Mouse (Mus musculus): ENCODE results near the gene Tns1. TPM values are rescaled to one million over a fixed set of nuclear protein-coding genes. Genes with fewer than 3 reads are reported as not detected.

Gene Tns1
- 215 TPM for polyA plus RNA-seq (2014; fragmentation: Illumina TruSeq; extraction: RNeasy Lipid Tissue Mini Kit (QIAGEN cat#74804); ENCODE audit: low read depth, low replicate concordance)

DNA sequence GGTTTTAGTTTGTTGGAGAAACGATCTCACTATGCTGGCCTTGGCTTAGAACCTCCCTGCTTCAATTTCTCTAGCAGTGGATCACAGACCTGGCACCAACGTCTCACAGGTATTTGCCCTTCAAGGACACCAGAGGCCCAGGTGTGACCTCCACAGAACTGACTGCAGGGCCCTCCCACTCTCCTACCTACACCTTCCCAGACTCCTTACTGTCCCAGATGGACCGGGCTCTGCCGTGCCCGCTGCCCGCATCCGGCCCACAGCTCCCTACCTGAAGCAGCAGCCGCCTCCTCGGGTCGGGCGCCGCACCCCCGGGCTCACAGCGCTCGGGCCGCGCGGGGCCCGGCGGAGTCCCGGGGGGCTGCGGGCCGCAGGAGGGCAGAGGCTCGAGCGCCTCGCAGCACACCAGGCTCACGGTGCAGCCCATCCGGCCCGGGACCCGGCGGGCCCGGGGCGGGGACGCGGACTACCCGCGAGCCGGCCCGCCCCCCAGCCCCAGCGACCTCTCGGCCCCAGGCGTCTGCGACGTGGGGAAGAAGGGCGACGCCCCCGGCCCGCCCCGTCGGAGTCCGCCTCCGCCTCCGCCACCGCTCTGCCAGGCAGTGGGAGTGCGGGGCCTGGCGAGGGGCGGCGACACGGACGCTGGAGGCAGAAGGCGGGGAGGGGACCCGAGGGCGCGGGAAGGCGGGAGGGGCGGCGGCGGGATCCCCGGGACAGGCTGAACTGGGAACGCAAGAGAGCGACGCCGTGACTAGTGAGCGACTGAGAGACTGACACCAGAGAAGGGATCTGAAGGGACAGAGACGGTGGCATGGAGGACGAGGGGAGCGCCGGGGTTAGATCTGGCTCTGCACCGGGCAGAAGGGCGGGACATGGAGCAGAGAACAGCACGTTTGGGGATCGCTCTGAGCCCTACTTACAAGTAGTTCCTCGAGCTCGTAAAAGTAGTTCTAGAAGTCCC, at the start of gene Tns1:
Gene Tns1, minus strand, starts transcription at position 429 of the 961 bp plus-strand sequence.

DNA sequence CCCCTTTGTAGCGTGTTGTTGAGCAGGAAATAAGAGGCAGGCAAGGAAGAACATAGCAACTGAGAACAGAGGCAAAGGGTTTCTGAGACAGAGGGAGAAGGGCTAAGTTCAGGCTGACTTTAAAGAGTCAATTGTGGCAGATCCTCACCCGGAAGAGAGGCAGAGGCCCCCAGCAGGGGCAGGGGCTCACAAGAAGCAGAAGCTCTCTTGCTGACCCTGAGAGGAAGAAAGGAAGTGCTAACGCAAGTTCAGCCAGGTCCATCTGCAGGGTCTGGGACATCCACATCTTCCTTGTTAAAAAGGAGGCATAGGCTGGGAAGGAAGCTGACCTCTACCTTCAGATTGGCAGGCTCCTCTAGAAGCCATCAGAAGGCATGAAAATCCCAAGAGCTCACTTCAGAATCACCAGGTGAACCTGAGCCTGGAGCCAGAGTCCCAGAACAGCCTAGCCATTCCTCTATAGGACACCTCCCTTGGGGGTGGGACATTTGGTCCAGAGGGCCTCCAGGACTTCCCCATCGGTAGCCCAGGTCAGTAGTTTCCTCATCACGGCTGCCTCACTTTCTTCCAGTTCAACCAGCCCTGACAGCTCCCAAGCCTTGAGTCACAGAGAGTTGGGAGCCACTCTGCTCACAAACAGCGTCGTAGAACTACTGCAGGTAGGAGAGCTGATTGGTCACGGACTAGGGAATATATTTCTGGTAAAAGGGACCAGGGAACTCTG, 29.4 kb upstream of the Tns1 start, which contains the start of gene Cxcr2:
Gene Cxcr2, plus strand, starts transcription at position 529 of the 724 bp plus-strand sequence.

DNA sequence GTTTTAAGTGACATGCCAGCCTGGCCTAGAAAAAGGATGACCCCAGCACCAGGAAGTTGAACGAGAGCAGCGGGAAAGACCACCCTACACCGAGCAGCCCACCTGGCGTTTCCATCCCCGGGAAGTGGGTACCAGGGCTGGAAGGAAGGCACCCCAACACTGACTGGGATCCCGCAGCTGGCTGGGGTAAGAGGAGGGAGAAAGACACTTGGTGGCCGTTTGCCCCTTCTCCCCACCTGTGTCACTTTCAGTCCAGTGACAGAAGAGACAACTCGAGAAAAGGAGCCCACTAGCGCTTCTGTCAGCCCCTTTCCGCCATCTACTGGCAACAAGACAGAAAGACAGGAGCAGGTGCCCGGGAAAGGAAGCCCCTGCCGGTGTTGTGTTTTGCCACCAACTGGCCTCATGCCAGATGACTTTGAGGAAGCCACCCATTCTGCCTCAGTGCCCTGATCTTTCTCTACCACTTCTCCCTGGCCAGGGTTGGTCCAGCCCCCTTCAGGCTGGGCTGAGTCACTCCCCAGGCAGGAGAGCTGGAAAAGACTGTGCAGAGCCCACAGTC, 823 bp upstream of the Tns1 start, which contains the start of gene Rufy4:
Gene Rufy4, plus strand, starts transcription at position 551 of the 562 bp plus-strand sequence.

Other genes with a start within 250 kb of the Tns1 start
- 2.5 TPM for gene Rufy4, start 1.1 kb upstream of the Tns1 start, polyA plus RNA-seq (2014; fragmentation: Illumina TruSeq; extraction: RNeasy Lipid Tissue Mini Kit (QIAGEN cat#74804); ENCODE audit: low read depth, low replicate concordance)
- gene Cxcr2, start 29.5 kb upstream of the Tns1 start, polyA plus RNA-seq (2014; fragmentation: Illumina TruSeq; extraction: RNeasy Lipid Tissue Mini Kit (QIAGEN cat#74804); ENCODE audit: low read depth, low replicate concordance): 0.14 TPM
- not detected for gene Cxcr1, start 70.2 kb upstream of the Tns1 start, polyA plus RNA-seq (2014; fragmentation: Illumina TruSeq; extraction: RNeasy Lipid Tissue Mini Kit (QIAGEN cat#74804); ENCODE audit: low read depth, low replicate concordance)
- 299 TPM for gene Arpc2, start 111.6 kb upstream of the Tns1 start, polyA plus RNA-seq (2014; fragmentation: Illumina TruSeq; extraction: RNeasy Lipid Tissue Mini Kit (QIAGEN cat#74804); ENCODE audit: low read depth, low replicate concordance)
- gene Gpbar1, start 154.1 kb upstream of the Tns1 start, polyA plus RNA-seq (2014; fragmentation: Illumina TruSeq; extraction: RNeasy Lipid Tissue Mini Kit (QIAGEN cat#74804); ENCODE audit: low read depth, low replicate concordance): 0.60 TPM
- gene Aamp, start 160.3 kb upstream of the Tns1 start, polyA plus RNA-seq (2014; fragmentation: Illumina TruSeq; extraction: RNeasy Lipid Tissue Mini Kit (QIAGEN cat#74804); ENCODE audit: low read depth, low replicate concordance): 181 TPM
- 113 TPM for gene Pnkd, start 160.5 kb upstream of the Tns1 start, polyA plus RNA-seq (2014; fragmentation: Illumina TruSeq; extraction: RNeasy Lipid Tissue Mini Kit (QIAGEN cat#74804); ENCODE audit: low read depth, low replicate concordance)
- 80.6 TPM for gene Tmbim1, start 181.2 kb upstream of the Tns1 start, polyA plus RNA-seq (2014; fragmentation: Illumina TruSeq; extraction: RNeasy Lipid Tissue Mini Kit (QIAGEN cat#74804); ENCODE audit: low read depth, low replicate concordance)
- 3.6 TPM for gene Catip, start 237.7 kb upstream of the Tns1 start, polyA plus RNA-seq (2014; fragmentation: Illumina TruSeq; extraction: RNeasy Lipid Tissue Mini Kit (QIAGEN cat#74804); ENCODE audit: low read depth, low replicate concordance)